8 mouse cellular contexts compared by ENCODE assay signal in genomic region chr1:160043271-160043975, GRCm38 (mm10). TPM values are rescaled to one million over a fixed set of nuclear protein-coding genes. Genes with fewer than 3 reads are reported as not detected.
DNase-seq lines count a peak whose midpoint lies in the region; ATAC-seq and TF ChIP-seq lines count a peak whose summit lies in the region.

No protein-coding gene starts in this region.

- WGBS in heart, embryonic 15.5 days, result 78% methylated on average over 13 of the region's 13 CpGs
- WGBS in thymus, adult 2 months, result 92% methylated on average over 13 of the region's 13 CpGs
- 86% methylated on average over 13 of the region's 13 CpGs for WGBS in limb, embryonic 15.5 days

- H3K4me1 ChIP-seq in heart, embryonic 15.5 days (replicated peaks), result peaks cover 26% of the 10 kb centered on the region
- H3K4me1 ChIP-seq in thymus, adult 2 months (replicated peaks; ENCODE audit: control insufficient read depth, insufficient read depth, low read length), result peaks cover 28% of the 10 kb centered on the region
- peaks cover 12% of the 10 kb centered on the region; the same call in 1 of the 2 replicates for H3K4me1 ChIP-seq in limb, embryonic 15.5 days

- ATAC-seq in heart, embryonic 15.5 days (replicated peaks; ENCODE audit: insufficient number of reproducible peaks, insufficient read depth, low FRiP score, low read depth), result no peak
- ATAC-seq in limb, embryonic 15.5 days (ENCODE audit: insufficient number of reproducible peaks, low FRiP score, low TSS enrichment, low read depth), result no peak

- no peak for DNase-seq in heart, postnatal 25 days (ENCODE audit: low spot score)
- DNase-seq in thymus, adult 2 months, result no peak
- no peak for DNase-seq in thymus, postnatal 36 days
- DNase-seq in right cerebral cortex, postnatal 10 days (ENCODE audit: low spot score in 2 of 2), result no peak
- no peak for DNase-seq in left cerebral cortex, adult 18-20 months (ENCODE audit: low spot score in 2 of 2)
- no peak for DNase-seq in embryo, embryonic 10 days (ENCODE audit: low spot score)

- peak overlapping the region; percentile 67; the same call in 1 of the 2 replicates for H3K9ac ChIP-seq in heart, embryonic 15.5 days
- H3K9ac ChIP-seq in limb, embryonic 15.5 days, result no peak overlapping the region

- intact Hi-C loops in heart, postnatal 25 days (cut with DNase I), result loop anchor here (5.0 kb wide), 2 partner anchors 66 to 121 kb away; no protein-coding TSS in a partner anchor

- no peak overlapping the region for H3K27ac ChIP-seq in heart, embryonic 15.5 days
- H3K27ac ChIP-seq in thymus, adult 2 months (ENCODE audit: control insufficient read depth, insufficient read depth, low read length), result peak overlapping the region; percentile 86; the same call in 1 of the 2 replicates
- H3K27ac ChIP-seq in limb, embryonic 15.5 days, result peak overlapping the region; percentile 62; the same call in 1 of the 2 replicates

- no peaks in the 10 kb centered on the region for H3K9me3 ChIP-seq in heart, embryonic 15.5 days (replicated peaks)
- no peaks in the 10 kb centered on the region for H3K9me3 ChIP-seq in limb, embryonic 15.5 days

- TF ChIP-seq POLR2A in thymus, adult 2 months (IDR thresholded peaks at IDR 0.05; ENCODE audit: control insufficient read depth, extremely low read depth, insufficient read depth, low read length, poor library complexity), result no peak

- H3K36me3 ChIP-seq in heart, embryonic 15.5 days, result no peaks in the 10 kb centered on the region
- no peaks in the 10 kb centered on the region for H3K36me3 ChIP-seq in thymus, adult 2 months (ENCODE audit: control insufficient read depth, insufficient read depth, low read length)
- H3K36me3 ChIP-seq in limb, embryonic 15.5 days, result no peaks in the 10 kb centered on the region

- TF ChIP-seq CTCF in thymus, adult 2 months (IDR thresholded peaks at IDR 0.05; ENCODE audit: borderline replicate concordance, control insufficient read depth, extremely low read depth, insufficient read depth, low read length, poor library complexity), result no peak

- peak overlapping the region; percentile 66 for H3K4me3 ChIP-seq in heart, embryonic 15.5 days
- no peak overlapping the region for H3K4me3 ChIP-seq in thymus, adult 2 months (ENCODE audit: control insufficient read depth, insufficient read depth, low read length)
- H3K4me3 ChIP-seq in limb, embryonic 15.5 days, result peak overlapping the region; percentile 47; the same call in 1 of the 2 replicates

- H3K27me3 ChIP-seq in heart, embryonic 15.5 days, result no peaks in the 10 kb centered on the region
- no peaks in the 10 kb centered on the region for H3K27me3 ChIP-seq in thymus, adult 2 months (ENCODE audit: control insufficient read depth, insufficient read depth, low read length)
- H3K27me3 ChIP-seq in limb, embryonic 15.5 days, result no peaks in the 10 kb centered on the region

- H3K4me2 ChIP-seq in heart, embryonic 15.5 days, result peak overlapping the region; percentile 81
- peak overlapping the region; percentile 71 for H3K4me2 ChIP-seq in limb, embryonic 15.5 days

RNA-seq across cellular contexts. Expression of gene 4930523C07Rik, which starts 0.8 kb away (rescaled TPM):
- 17.0 and 20.0 TPM in 2 replicates for polyA plus RNA-seq in heart, embryonic 15.5 days (2015; fragmentation: Nextera tagmentation; extraction: Ambion mirVana)
- 10 to 100 TPM; 19.2 to 20.2 TPM for total RNA-seq in heart, postnatal 25 days (2021)
- polyA plus RNA-seq in thymus, adult 2 months (2012; rRNA removed), result 25.8 and 26.5 TPM in 2 replicates
- 19.5 and 28.8 TPM in 2 replicates for polyA plus RNA-seq in limb, embryonic 15.5 days (2015; fragmentation: Nextera tagmentation; extraction: Ambion mirVana)
- 1 to 10 TPM; 1.3 to 1.7 TPM for total RNA-seq in left cerebral cortex, adult 18-20 months (2021)
